Mouse (Mus musculus) stomach, postnatal 0 days (tissue): ENCODE data around the gene Birc3. TPM values are rescaled to one million over a fixed set of nuclear protein-coding genes. Genes with fewer than 3 reads are reported as not detected.
A peak's percentile ranks its signal among the peaks of the same experiment; 100 is the strongest.

Source experiments
- ATAC-seq: fragments of 200-750 bp; cut with Nextera tagmentation; 2 replicates; pipeline ENCODE4 v1.8.0; 2017; ENCODE audit not compliant: low FRiP score, low TSS enrichment
- DNase-seq: peaks from one replicate; pipeline ENCODE4 v3.0.0-alpha.2; 2016; ENCODE audit warnings: low spot score
- H3K27ac ChIP-seq: fragments of 300-500 bp; sonication (generic); replicated peaks from 2 replicates; pipeline ENCODE4 v1.5.1; 2014; ENCODE audit warnings: mild to moderate bottlenecking, control low read depth
- H3K27me3 ChIP-seq: fragments of 300-500 bp; sonication (generic); 2 replicates; pipeline ENCODE4 v1.6.1; 2014; ENCODE audit warnings: low read length; ENCODE audit not compliant: control insufficient read depth, insufficient read depth
- H3K36me3 ChIP-seq: fragments of 300-500 bp; sonication (generic); 2 replicates; pipeline ENCODE4 v1.6.1; 2014; ENCODE audit warnings: low read length, mixed read lengths; ENCODE audit not compliant: control insufficient read depth, insufficient read depth
- H3K4me1 ChIP-seq: fragments of 300-500 bp; sonication (generic); replicated peaks from 2 replicates; pipeline ENCODE4 v1.6.1; 2014; ENCODE audit warnings: antibody characterized with exemption; ENCODE audit not compliant: control insufficient read depth, insufficient read depth
- H3K4me2 ChIP-seq: fragments of 300-500 bp; sonication (generic); replicated peaks from 2 replicates; pipeline ENCODE4 v1.6.1; 2014; ENCODE audit warnings: low read depth, mild to moderate bottlenecking, control low read depth, moderate library complexity
- H3K4me3 ChIP-seq: fragments of 300-500 bp; sonication (generic); 2 replicates; pipeline ENCODE4 v1.5.1; 2014; ENCODE audit warnings: low read depth, low read length, control low read depth
- H3K9ac ChIP-seq: fragments of 300-500 bp; sonication (generic); 2 replicates; pipeline ENCODE4 v1.6.1; 2014; ENCODE audit warnings: mild to moderate bottlenecking, low read length, control low read depth, mixed read lengths
- H3K9me3 ChIP-seq: fragments of 300-500 bp; sonication (generic); 2 replicates; pipeline ENCODE4 v1.6.1; 2016; ENCODE audit warnings: low read length; ENCODE audit not compliant: control insufficient read depth
- CTCF ChIP-seq: IDR thresholded peaks from 2 replicates; pipeline ENCODE4 v1.5.1; 2016; ENCODE audit warnings: antibody characterized with exemption, low read depth, mild to moderate bottlenecking, moderate library complexity
- EP300 ChIP-seq: optimal IDR thresholded peaks from 2 replicates; pipeline ENCODE3; 2016; ENCODE audit warnings: antibody characterized with exemption
- WGBS: fragments of 180-500 bp; shearing (Covaris S2); extraction: QIAGEN DNeasy Blood & Tissue Kit; methylation state at CpG from one replicate; pipeline ENCODE4 v1.1.7; 2014; 5-methylcytosine and 5-hydroxymethylcytosine counted together
- polyA plus RNA-seq: library from polyadenylated mRNA; unstranded; fragments of >200 nt; fragmentation: Nextera tagmentation; extraction: Ambion mirVana; gene quantifications from 2 replicates; pipeline ENCODE4 v1.2.1, GENCODE M21; 2015

The Birc3 gene
- 5.1 and 5.2 TPM in 2 replicates for polyA plus RNA-seq

GRCm38 (mm10) chr9:7872775-7873439, at the start of gene Birc3:
Gene Birc3 (minus strand): TSS chr9:7873186.
- Histone ChIP-seq H3K27ac (peak within 1 kb of the TSS; percentile 93), H3K36me3 (no peaks in the 10 kb centered on the region; the same call in 1 of the 2 replicates), H3K9ac (peak within 1 kb of the TSS; percentile 86), H3K4me1 (no peaks in the 10 kb centered on the region), H3K9me3 (no peaks in the 10 kb centered on the region), H3K4me3 (peak within 1 kb of the TSS; percentile 62), H3K4me2 (peak within 1 kb of the TSS; percentile 86), H3K27me3 (no peaks in the 10 kb centered on the region)
- TF ChIP-seq EP300 (no peak), CTCF (0 out of 2 replicates have a peak, but pooled peaks have one; percentile 1)
- ATAC-seq, result peak; percentile 93
- WGBS, result 3% methylated on average over 26 of the region's 26 CpGs
- DNase-seq, result peak; percentile 81

GRCm38 (mm10) chr9:7914925-7915324, 41.9 kb upstream of the Birc3 start:
- Histone ChIP-seq H3K9ac (no peak overlapping the region), H3K27me3 (no peaks in the 10 kb centered on the region), H3K4me2 (0 out of 2 replicates have a peak overlapping the region, but pooled peaks have one; percentile 45), H3K4me1 (no peaks in the 10 kb centered on the region; the same call in 1 of the 2 replicates), H3K9me3 (no peaks in the 10 kb centered on the region), H3K27ac (no peak overlapping the region), H3K36me3 (no peaks in the 10 kb centered on the region), H3K4me3 (no peak overlapping the region)
- 60% methylated on average over 8 of the region's 8 CpGs for WGBS
- no peak for ATAC-seq
- TF ChIP-seq CTCF, result no peak
- no peak for TF ChIP-seq EP300
- DNase-seq, result no peak

- Histone ChIP-seq H3K4me2 (peak overlapping the region; percentile 45), H3K9me3 (no peaks in the 10 kb centered on the region), H3K4me3 (peak overlapping the region; percentile 8), H3K9ac (peak overlapping the region; percentile 18; the same call in 1 of the 2 replicates), H3K4me1 (no peaks in the 10 kb centered on the region; the same call in 1 of the 2 replicates), H3K27ac (no peak overlapping the region), H3K36me3 (no peaks in the 10 kb centered on the region), H3K27me3 (no peaks in the 10 kb centered on the region)
- 7% methylated on average over 11 of the region's 11 CpGs for WGBS
- ATAC-seq (peak; percentile 97), DNase-seq (peak; percentile 88)
- TF ChIP-seq EP300, result no peak
- peak; percentile 66 for TF ChIP-seq CTCF
These were observed 41.5 kb upstream of the Birc3 start for GRCm38 (mm10) chr9:7914487-7914886.

GRCm38 (mm10) chr9:7913953-7914352, 41.0 kb upstream of the Birc3 start:
- DNase-seq, result no peak
- Histone ChIP-seq H3K4me3 (peak overlapping the region; percentile 8), H3K4me1 (no peaks in the 10 kb centered on the region; the same call in 1 of the 2 replicates), H3K27me3 (no peaks in the 10 kb centered on the region), H3K4me2 (peak overlapping the region; percentile 45), H3K36me3 (no peaks in the 10 kb centered on the region), H3K9me3 (no peaks in the 10 kb centered on the region), H3K27ac (no peak overlapping the region), H3K9ac (peak overlapping the region; percentile 18; the same call in 1 of the 2 replicates)
- TF ChIP-seq EP300, result no peak
- no peak for TF ChIP-seq CTCF
- WGBS, result 47% methylated on average over 19 of the region's 19 CpGs
- ATAC-seq, result no peak

- H3K4me1 ChIP-seq, result no peaks in the 10 kb centered on the region
- no peaks in the 10 kb centered on the region for H3K36me3 ChIP-seq
- H3K4me2 ChIP-seq, result no peak overlapping the region
- no peaks in the 10 kb centered on the region for H3K27me3 ChIP-seq
- 84% methylated on average over 2 of the region's 2 CpGs for WGBS
- no peak overlapping the region for H3K4me3 ChIP-seq
- H3K9me3 ChIP-seq, result no peaks in the 10 kb centered on the region
- no peak overlapping the region for H3K27ac ChIP-seq
- 0 out of 2 replicates have a peak, but pooled peaks have one; percentile 3 for TF ChIP-seq CTCF
- no peak for TF ChIP-seq EP300
- DNase-seq (no peak), ATAC-seq (no peak)
- H3K9ac ChIP-seq, result no peak overlapping the region
These were observed 34.5 kb upstream of the Birc3 start for GRCm38 (mm10) chr9:7907351-7907985.

- Histone ChIP-seq H3K4me3 (no peak overlapping the region), H3K9ac (no peak overlapping the region), H3K36me3 (no peaks in the 10 kb centered on the region), H3K27ac (no peak overlapping the region), H3K4me1 (no peaks in the 10 kb centered on the region), H3K9me3 (no peaks in the 10 kb centered on the region), H3K4me2 (no peak overlapping the region), H3K27me3 (no peaks in the 10 kb centered on the region)
- WGBS, result 70% methylated on average over 1 of the region's 1 CpGs
- DNase-seq, result no peak
- TF ChIP-seq EP300 (no peak), CTCF (no peak)
- no peak for ATAC-seq
These were observed 33.6 kb upstream of the Birc3 start for GRCm38 (mm10) chr9:7906564-7906963.
